Mouse (Mus musculus): ENCODE measurements around the gene Bfsp2. TPM values are rescaled to one million over a fixed set of nuclear protein-coding genes. Genes with fewer than 3 reads are reported as not detected.

The Bfsp2 gene
- polyA plus RNA-seq, 1 experiment, result not detected

DNA sequence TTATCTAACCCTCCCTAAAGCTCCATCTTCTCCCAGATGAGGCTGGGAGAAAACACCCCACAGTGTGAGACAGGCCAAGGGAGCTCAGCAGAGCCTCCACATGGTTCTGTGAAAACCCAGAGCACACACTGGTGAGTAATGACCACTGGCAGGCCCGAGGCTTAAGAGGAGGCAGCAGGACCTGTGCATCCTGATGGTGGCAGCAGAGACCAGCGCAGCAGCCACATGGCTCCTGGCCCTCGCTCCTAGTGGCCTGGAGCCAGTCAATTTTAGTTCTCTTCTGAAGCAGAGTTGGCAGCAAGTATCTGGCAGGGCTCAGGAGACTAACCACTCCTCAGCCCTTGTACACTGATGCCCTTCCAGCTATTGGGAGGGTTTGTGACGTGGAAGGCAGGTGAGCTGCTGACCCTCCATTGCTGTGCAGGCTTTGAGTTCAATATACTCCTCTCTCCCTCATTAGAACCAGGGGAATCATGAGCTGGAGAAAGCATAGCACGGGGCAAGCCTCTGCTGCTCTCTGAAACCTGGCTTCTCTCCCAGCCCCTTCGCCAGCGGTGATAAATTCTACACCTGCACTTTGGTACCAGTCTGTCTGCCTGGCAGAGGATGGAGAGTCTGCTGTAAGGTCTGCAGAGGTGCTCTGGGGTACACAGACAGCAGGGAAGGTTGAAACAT is 14.3 kb upstream of the Bfsp2 start:
- no peak for TF ChIP-seq GATA1 (IDR thresholded peaks at IDR 0.05; ENCODE audit: low read length)

DNA sequence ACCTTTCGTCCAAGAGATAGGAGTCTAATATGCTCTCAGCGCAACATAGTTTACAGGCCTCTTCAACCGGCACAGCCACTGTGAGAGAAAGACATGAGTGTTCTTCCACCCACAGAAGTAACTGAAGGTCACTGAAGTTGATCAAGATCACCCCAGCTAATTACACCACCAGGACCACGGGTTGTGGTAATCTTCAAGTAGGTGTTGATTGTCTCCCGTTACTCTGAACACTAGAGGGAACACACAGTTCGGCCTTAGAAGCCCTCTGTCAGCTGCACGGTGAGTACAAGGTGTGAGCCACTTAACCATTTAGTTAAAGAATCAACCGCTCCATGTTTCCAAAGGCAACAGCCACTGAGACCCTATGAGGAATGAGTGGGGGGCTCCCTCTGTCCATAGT is 11.8 kb upstream of the Bfsp2 start:
- no peak for TF ChIP-seq GATA1 (IDR thresholded peaks at IDR 0.05; ENCODE audit: low read length)

DNA sequence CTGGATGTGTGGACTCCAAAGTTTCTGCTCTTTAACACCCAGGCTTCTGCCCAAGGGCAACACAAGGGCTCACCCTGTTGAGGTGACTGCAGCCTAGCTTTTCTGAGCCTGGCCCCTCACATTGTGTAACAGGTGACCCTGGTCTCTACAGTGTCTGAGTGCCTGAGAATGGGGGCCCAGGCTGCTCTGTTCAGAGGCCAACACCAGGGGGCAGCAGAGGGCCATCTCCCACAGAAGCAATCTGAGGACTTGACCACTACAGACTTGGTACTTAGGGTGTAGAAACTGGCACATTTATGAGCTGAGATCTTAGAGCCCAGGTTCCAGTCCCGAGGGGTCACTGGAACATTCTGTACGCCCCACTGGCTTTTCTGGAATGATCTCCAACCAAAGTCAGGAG is 10.2 kb upstream of the Bfsp2 start:
- TF ChIP-seq GATA1 (IDR thresholded peaks at IDR 0.05; ENCODE audit: low read length), result no peak

DNA sequence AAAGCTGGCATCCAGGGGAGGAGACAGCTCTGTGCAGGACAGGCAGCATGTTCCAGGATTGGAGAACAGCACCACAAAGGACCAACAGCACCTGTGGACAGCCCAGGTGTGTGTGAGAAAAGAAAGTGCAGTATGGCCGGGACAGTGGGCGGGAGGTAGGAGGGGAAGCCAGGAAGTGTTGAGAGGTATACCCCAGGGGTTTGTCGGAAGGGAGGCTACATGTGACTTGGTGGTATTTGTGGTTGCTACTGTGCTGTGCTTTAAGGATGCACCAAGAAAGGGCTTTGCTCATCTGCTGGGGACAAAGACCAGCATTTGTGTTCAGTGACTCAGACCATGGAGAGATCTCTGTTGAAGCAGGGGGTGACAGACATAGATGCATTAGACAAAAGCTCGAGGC is 9.7 kb upstream of the Bfsp2 start:
- TF ChIP-seq GATA1 (IDR thresholded peaks at IDR 0.05; ENCODE audit: low read length), result no peak

DNA sequence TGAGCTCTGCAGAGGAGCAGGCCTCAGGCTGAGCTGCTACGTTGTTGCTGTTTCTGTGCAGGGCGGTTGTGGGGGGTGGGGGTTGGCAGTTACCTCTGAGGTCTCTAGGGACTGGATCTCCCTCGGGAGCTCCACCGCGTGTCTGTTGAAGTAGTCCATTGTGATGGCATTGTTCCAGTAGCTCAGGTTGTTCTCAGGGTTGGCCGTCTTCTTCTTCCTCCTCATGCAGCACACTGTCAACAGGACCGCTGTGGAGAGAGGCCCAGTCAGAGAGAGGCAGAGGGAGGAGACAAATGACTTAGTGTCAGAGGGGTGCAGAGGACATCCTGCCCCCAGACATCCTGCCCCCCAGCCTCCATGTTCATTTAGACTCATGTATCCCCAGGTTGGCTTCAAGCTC is 8.9 kb upstream of the Bfsp2 start:
- no peak for TF ChIP-seq GATA1 (IDR thresholded peaks at IDR 0.05; ENCODE audit: low read length)

DNA sequence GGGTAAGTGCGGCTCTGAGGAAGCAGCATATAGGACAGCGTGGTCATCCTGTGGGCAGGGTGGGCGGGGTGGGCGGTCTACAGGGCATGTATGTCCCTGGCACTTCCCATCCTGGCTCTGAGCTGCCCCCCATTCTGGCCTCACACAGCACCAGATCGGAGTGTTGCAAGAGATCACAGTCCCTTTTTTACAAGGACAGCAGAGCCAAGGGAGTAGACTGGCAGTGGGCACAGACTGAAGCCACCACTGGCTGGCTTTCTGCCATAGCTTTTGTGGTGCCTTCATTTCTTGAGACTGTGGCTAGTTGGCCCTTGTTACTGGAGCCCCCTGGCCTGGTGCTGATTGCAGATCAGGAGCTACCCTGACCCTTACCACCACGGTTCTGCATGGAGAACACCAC is 6.0 kb upstream of the Bfsp2 start:
- no peak for TF ChIP-seq GATA1 (IDR thresholded peaks at IDR 0.05; ENCODE audit: low read length)

DNA sequence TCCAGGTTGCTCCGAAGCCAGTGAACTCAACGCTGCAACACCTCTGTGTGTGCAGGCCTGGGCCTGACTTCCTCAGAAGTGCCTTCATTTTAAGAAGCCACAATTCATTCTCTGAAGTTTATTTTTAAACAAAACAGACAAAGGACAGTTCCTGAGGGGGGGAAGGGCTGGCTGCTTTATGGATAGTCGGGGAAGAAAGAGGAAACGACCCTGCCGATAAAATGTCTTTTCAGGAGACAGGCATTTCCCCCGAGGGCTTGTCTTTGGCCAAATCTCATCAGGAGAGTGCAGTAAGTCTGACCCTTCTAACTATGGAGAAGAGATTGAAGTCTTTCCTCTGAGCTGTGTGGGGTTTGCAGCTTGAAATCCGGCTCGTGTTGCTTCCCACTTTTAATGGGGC is 5.4 kb upstream of the Bfsp2 start:
- TF ChIP-seq GATA1 (IDR thresholded peaks at IDR 0.05; ENCODE audit: low read length), result no peak

DNA sequence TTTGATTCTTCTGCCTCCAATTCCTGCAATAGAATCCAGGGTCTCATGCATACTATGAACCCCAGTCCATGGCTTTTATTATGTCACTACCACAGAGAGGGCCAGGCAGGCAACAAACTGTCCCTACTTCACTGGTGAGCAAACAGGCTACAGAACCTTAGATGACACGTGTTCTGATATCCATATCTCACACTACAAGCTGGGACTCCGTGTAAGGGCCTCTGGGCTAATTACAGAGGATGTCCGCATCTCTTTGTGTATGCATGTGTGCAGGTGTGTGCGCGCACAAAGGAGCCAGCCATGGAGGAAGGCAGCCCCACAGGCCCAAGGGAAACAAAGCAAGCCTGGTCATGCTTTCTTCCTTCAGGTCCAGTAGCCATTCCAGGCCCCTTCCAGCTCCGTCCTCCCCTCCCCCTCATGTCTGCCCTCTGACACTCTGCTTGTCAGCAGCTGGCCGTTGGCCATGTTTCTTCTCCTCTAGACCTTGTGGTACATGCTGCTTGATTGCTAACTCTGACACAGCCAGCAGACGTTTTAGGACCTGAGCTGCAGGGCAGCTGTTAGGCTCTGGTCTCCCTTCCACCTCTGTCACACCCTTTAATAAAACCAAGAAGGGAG is 492 bp upstream of the Bfsp2 start:
- TF ChIP-seq GATA1 (IDR thresholded peaks at IDR 0.05; ENCODE audit: low read length), result no peak

DNA sequence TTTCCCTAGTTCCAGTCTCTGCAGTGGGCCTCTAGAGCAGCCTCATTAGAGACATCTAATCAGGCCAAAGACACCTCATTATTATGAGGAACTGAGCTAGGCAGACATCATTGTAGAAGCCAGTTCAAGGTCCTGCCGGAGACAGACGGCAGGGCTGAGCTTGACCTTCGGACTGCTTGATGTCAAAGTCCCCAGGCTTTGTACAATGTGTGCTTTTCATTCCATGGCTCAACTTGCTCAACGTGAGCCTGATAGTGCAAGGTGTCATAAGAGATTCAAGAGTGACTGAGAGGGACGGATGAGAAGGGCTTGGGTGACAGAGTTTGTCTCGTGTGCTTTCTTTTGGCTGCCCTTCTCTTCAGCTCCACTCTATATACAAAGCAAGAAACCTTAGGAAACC is 4.8 kb downstream of the Bfsp2 start:
- TF ChIP-seq GATA1 (IDR thresholded peaks at IDR 0.05; ENCODE audit: low read length), result no peak

DNA sequence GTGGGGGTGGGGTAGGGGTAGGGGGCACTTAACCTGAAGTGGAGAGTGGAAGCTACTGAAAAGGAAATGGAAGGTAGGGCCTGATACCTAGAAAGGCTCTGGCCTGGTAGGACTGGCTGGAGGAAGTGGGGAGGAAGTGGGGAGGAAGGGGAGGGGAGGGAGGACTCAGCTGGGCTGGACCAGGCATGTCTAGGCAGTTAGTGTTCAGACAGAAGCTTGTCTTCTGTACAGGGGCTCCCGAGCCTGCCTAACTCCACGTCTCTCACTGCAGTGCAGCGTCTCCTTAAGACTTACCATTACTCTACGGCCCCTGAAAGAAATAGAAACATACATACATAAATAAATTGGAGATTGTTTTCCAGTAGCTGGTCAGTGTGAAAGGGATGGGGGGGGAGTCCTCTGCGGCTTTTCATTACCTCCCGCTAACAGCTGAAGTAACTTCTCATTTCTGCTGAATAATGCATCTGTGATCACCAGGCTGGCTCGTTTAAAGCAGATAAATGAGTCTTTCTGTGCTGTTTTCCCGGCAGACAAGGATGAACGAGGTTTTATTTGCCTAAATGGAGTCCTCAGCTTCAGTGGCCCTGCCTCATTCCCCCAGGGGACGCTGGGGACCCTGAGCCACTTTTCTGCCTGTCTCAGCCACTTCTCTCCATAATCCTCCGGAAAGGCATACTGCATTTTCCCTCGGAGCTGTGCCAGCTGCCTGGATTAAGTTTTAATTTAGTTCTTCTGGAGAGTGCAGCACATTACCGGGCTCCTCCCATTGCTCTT is 6.1 kb downstream of the Bfsp2 start:
- TF ChIP-seq GATA1 (IDR thresholded peaks at IDR 0.05; ENCODE audit: low read length), result no peak

DNA sequence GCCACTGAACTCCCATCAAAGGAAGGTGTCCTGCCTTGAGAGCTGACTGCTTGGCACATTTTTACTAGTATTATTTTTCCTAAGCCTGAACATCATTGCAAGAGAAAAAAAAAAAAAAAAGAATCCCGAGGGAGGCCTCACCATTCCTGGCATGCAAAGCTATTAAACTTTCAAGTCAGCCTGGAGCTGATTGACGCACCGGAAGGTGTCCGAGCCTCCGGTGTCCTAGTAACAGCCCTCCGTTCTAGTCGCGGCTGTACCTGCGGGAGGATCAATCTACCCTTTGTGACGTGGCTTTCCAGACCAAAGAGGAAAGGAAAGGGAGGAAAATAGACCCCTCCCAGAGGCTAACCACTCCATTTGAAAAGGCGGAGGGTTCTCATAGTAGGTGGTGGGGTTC is 8.4 kb downstream of the Bfsp2 start:
- TF ChIP-seq GATA1 (IDR thresholded peaks at IDR 0.05; ENCODE audit: low read length), result no peak

DNA sequence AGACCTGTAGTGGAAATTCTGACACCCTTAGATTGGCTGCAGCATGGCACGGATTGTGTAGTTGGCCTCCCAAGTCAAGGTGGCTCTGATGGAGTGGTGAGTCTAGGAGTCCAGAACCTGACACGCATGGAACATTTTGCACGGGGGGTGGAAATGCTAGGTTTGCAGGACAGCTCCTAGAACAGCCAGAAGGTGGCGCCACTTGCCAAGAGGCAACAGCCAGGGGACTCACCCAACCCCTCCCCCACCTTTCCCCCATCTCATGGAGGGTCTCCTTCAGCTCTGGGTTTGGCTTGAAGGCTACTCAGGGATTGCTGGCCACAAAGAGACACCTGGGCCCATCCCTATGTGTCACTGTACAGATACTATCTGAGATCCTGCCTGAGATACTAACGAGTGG is 10.7 kb downstream of the Bfsp2 start:
- no peak for TF ChIP-seq GATA1 (IDR thresholded peaks at IDR 0.05; ENCODE audit: low read length)

DNA sequence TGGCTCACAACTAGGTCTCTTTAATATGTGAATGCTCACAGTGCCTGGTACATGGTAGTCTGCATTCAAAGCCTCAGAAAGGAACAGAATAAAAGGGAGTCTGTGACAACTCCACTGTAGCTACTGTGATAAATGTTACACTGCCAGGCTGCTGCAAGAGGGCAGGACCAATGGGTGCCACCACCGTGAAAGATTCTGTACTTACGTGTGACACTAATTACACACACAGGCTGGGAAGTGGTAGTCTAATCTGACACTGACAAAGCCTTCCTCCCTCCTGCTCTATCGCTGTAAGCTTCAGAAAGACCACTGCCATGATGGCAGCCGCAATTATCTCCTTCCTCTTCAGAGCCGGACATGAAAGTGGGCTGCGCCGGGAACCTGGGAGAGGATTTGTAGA is 11.3 kb downstream of the Bfsp2 start:
- no peak for TF ChIP-seq GATA1 (IDR thresholded peaks at IDR 0.05; ENCODE audit: low read length)

DNA sequence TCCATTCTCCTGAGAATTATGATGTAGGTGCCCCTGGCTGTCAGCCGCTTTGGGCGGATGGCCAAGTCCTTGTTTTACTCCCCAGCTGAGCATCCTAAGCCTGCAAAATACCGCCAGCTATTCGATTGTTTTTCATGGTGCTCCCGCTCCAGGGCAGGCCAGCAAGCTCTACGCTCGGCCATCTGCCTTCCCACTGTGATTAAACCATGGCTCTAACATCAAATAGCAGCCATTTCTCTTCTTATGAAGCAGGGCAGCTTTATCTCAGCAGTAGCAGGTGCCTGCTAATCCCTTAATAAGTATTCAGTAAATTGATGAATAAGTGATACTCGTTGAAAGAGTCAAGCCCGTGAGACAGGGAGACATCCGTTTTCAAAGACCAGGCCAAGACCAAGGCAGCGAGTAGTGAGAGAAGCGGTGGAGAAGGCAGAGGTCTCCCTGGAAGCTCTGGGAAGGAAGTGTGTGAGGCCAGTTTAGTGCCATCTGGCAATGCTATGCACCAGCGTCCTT is 14.5 kb downstream of the Bfsp2 start:
- TF ChIP-seq GATA1 (IDR thresholded peaks at IDR 0.05; ENCODE audit: low read length), result no peak

DNA sequence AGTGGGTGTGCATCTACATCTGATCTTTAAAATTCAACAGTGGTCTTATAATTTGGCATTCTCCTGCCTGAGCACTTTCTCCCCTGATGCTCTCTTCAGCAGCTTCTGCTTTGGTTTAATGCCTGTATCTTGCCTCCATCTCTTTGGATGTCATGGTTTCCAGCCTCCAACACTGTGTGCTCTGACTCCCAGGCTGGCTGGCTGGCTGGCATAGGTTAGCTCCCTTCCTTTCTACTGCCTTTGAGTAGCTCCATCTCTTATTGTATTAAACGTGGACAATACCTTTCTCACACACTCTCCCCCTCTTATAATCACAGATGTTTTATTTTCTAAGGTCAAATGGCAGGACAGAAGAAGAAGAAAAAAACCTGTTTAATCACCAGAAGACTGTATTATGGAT is 14.9 kb downstream of the Bfsp2 start:
- TF ChIP-seq GATA1 (IDR thresholded peaks at IDR 0.05; ENCODE audit: low read length), result no peak

DNA sequence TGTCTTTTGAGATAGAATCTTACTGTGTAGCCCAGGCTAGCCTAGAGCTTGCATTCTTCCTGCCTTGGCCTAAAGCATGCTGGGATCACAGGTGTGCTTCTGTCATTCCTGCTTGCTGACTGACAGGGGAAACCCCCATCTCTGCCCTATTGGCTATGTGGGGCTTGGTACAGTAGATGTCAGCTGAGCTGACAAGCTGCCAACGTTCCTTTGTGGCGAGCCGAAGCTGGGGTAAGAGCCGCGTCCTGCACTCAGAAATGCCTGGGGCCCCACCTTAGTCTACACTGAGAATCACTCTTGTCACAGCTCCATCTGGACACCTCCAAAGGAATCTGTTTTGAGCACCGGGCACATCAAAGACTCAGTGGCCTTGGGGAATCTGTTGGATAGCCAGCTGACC is 16.4 kb downstream of the Bfsp2 start:
- no peak for TF ChIP-seq GATA1 (IDR thresholded peaks at IDR 0.05; ENCODE audit: low read length)

DNA sequence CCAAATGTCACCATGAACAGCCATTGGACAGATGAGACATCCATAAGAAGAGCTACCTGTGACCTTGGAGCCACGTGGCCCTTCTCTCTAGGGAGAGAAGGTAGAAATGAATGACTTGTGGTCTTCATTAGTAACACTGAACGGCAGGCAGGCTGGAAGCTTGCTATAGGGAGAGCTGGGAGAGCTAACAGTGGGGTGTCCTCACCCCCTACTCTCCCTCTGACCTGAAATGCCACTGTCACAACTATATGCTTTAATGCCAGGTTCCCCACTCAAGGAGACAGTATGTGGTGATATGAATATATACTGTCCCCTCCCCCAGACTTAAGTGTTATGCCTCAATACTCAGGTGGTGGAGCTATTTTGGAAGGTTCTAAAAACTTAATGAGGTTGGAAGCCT is 20.4 kb downstream of the Bfsp2 start:
- no peak for TF ChIP-seq GATA1 (IDR thresholded peaks at IDR 0.05; ENCODE audit: low read length)

Measured in G1E-ER4 (cell line).